In genomic region chr13:21279076-21279475, GRCm38 (mm10) we compare ENCODE assay signal across 8 mouse cellular contexts. TPM values are rescaled to one million over a fixed set of nuclear protein-coding genes. Genes with fewer than 3 reads are reported as not detected.
DNase-seq lines count a peak whose midpoint lies in the region; ATAC-seq and TF ChIP-seq lines count a peak whose summit lies in the region.

No protein-coding gene starts in this region.

- WGBS in heart, adult 2 months, result 8% methylated on average over 8 of the region's 8 CpGs
- WGBS in forebrain, embryonic 15.5 days, result 8% methylated on average over 8 of the region's 8 CpGs
- WGBS in liver, embryonic 16.5 days (ENCODE audit: insufficient replicate concordance), result 2% methylated on average over 8 of the region's 8 CpGs

- no peak overlapping the region for H3K27ac ChIP-seq in heart, adult 2 months
- no peak overlapping the region for H3K27ac ChIP-seq in ES-Bruce4 (ENCODE audit: insufficient read depth, low read length)
- no peak overlapping the region for H3K27ac ChIP-seq in forebrain, embryonic 15.5 days (replicated peaks)
- no peak overlapping the region for H3K27ac ChIP-seq in liver, embryonic 16.5 days (ENCODE audit: low read length)

- H3K4me3 ChIP-seq in heart, adult 2 months, result peak overlapping the region; percentile 79
- peak overlapping the region; percentile 75 for H3K4me3 ChIP-seq in ES-Bruce4 (ENCODE audit: low read depth, low read length)
- H3K4me3 ChIP-seq in forebrain, embryonic 15.5 days, result peak overlapping the region; percentile 49
- H3K4me3 ChIP-seq in liver, embryonic 16.5 days (ENCODE audit: low read depth, low read length), result peak overlapping the region; percentile 60

- H3K79me2 ChIP-seq in heart, adult 2 months (replicated peaks; ENCODE audit: control insufficient read depth, insufficient read depth, low read length), result no peaks in the 10 kb centered on the region

- H3K4me1 ChIP-seq in heart, adult 2 months (ENCODE audit: control insufficient read depth, insufficient read depth, low read length), result no peaks in the 10 kb centered on the region; the same call in 1 of the 2 replicates
- H3K4me1 ChIP-seq in ES-Bruce4 (ENCODE audit: control insufficient read depth, insufficient read depth, low read length), result no peaks in the 10 kb centered on the region
- peaks cover 20% of the 10 kb centered on the region for H3K4me1 ChIP-seq in forebrain, embryonic 15.5 days
- H3K4me1 ChIP-seq in liver, embryonic 16.5 days (ENCODE audit: control insufficient read depth, low read depth, low read length), result peaks cover 6% of the 10 kb centered on the region

- TF ChIP-seq POLR2A in heart, adult 2 months (IDR thresholded peaks at IDR 0.05; ENCODE audit: insufficient read depth, low read depth, low read length), result no peak
- TF ChIP-seq POLR2A in ES-Bruce4 (IDR thresholded peaks at IDR 0.05; ENCODE audit: insufficient read depth, low read length), result no peak

- H3K9me3 ChIP-seq in ES-Bruce4 (replicated peaks; ENCODE audit: control insufficient read depth, insufficient read depth, low read length, poor library complexity, severe bottlenecking), result no peaks in the 10 kb centered on the region
- H3K9me3 ChIP-seq in forebrain, embryonic 15.5 days, result no peaks in the 10 kb centered on the region
- H3K9me3 ChIP-seq in liver, embryonic 16.5 days (replicated peaks; ENCODE audit: control insufficient read depth, low read length), result no peaks in the 10 kb centered on the region

- peak; percentile 11; the same call in 1 of the 2 replicates for ATAC-seq in forebrain, embryonic 15.5 days (replicated peaks)
- no peak for ATAC-seq in liver, embryonic 16.5 days (ENCODE audit: low read depth)

- peak overlapping the region; percentile 60 for H3K4me2 ChIP-seq in forebrain, embryonic 15.5 days (replicated peaks)
- peak overlapping the region; percentile 79 for H3K4me2 ChIP-seq in liver, embryonic 16.5 days (ENCODE audit: low read depth, low read length)

- TF ChIP-seq CTCF in heart, adult 2 months (IDR thresholded peaks at IDR 0.05), result no peak
- TF ChIP-seq CTCF in ES-Bruce4 (IDR thresholded peaks at IDR 0.05; ENCODE audit: low read depth, low read length), result no peak

- no peak for TF ChIP-seq EP300 in heart, adult 2 months (IDR thresholded peaks at IDR 0.05; ENCODE audit: insufficient read depth, low read depth, low read length)
- TF ChIP-seq EP300 in ES-Bruce4 (IDR thresholded peaks at IDR 0.05; ENCODE audit: insufficient read depth, low read depth, low read length), result no peak

- peak in 1 of 2 experiments; percentile 23 for DNase-seq in heart, adult 2 months
- DNase-seq in heart, adult 18-20 months, result no peak
- no peak for DNase-seq in ovary, postnatal 10 days (ENCODE audit: low spot score)
- no peak for DNase-seq in urinary bladder, postnatal 36 days (ENCODE audit: low spot score in 2 of 2)
- no peak for DNase-seq in layer of hippocampus, postnatal 36 days

- intact Hi-C loops in heart, adult 2 months (cut with DNase I), result loop anchor here (1.0 to 10.0 kb wide), 6 partner anchors 48 to 746 kb away; partner anchors contain the start of genes Hist1h2ai, Hist1h2bl and Hist1h3h

- no peaks in the 10 kb centered on the region for H3K36me3 ChIP-seq in heart, adult 2 months (ENCODE audit: control insufficient read depth, insufficient read depth, low read length)
- no peaks in the 10 kb centered on the region for H3K36me3 ChIP-seq in ES-Bruce4 (ENCODE audit: control insufficient read depth, insufficient read depth, low read length, poor library complexity, severe bottlenecking)
- no peaks in the 10 kb centered on the region for H3K36me3 ChIP-seq in forebrain, embryonic 15.5 days
- H3K36me3 ChIP-seq in liver, embryonic 16.5 days (ENCODE audit: control insufficient read depth, insufficient read depth), result no peaks in the 10 kb centered on the region

- 0 out of 2 replicates have a peak, but pooled peaks cover 1% of the 10 kb centered on the region for H3K27me3 ChIP-seq in heart, adult 2 months (ENCODE audit: control insufficient read depth, insufficient read depth, low read length)
- no peaks in the 10 kb centered on the region; the same call in 1 of the 2 replicates for H3K27me3 ChIP-seq in ES-Bruce4 (ENCODE audit: control insufficient read depth, insufficient read depth, low read length, poor library complexity, severe bottlenecking)
- H3K27me3 ChIP-seq in forebrain, embryonic 15.5 days, result no peaks in the 10 kb centered on the region
- H3K27me3 ChIP-seq in liver, embryonic 16.5 days (ENCODE audit: control insufficient read depth, insufficient read depth, low read depth, low read length), result no peaks in the 10 kb centered on the region

- peak overlapping the region; percentile 63 for H3K9ac ChIP-seq in heart, adult 2 months (ENCODE audit: low read depth, low read length)
- peak overlapping the region; percentile 87 for H3K9ac ChIP-seq in ES-Bruce4 (ENCODE audit: low read depth, poor library complexity, severe bottlenecking)
- H3K9ac ChIP-seq in forebrain, embryonic 15.5 days (replicated peaks), result peak overlapping the region; percentile 25
- peak overlapping the region; percentile 13; the same call in 1 of the 2 replicates for H3K9ac ChIP-seq in liver, embryonic 16.5 days (ENCODE audit: low read depth, low read length)

RNA-seq across cellular contexts. Expression of gene Gpx5, which starts 13.5 kb away (rescaled TPM):
- not detected for total RNA-seq in heart, adult 2 months (2021)
- not detected in 2 replicates for polyA plus RNA-seq in heart, adult 2 months (2012; rRNA removed)
- not detected for total RNA-seq in heart, adult 18-20 months (2021)
- not detected in 2 replicates for polyA plus RNA-seq in ES-Bruce4 (2011; ENCODE audit: insufficient read depth, insufficient read length, low read depth, missing spikeins)
- not detected in 2 replicates for polyA plus RNA-seq in forebrain, embryonic 15.5 days (2015; fragmentation: Nextera tagmentation; extraction: Ambion mirVana)
- not detected in 2 replicates for polyA plus RNA-seq in liver, embryonic 16.5 days (2015; fragmentation: Nextera tagmentation; extraction: Ambion mirVana)
- not detected for total RNA-seq in layer of hippocampus, postnatal 36 days (2021)

RNA-seq across cellular contexts. Expression of gene Gpx6, which starts 32.8 kb away (rescaled TPM):
- not detected for total RNA-seq in heart, adult 2 months (2021)
- not detected in 2 replicates for polyA plus RNA-seq in heart, adult 2 months (2012; rRNA removed)
- total RNA-seq in heart, adult 18-20 months (2021), result not detected
- 1.2 and 2.2 TPM in 2 replicates for polyA plus RNA-seq in ES-Bruce4 (2011; ENCODE audit: insufficient read depth, insufficient read length, low read depth, missing spikeins)
- polyA plus RNA-seq in forebrain, embryonic 15.5 days (2015; fragmentation: Nextera tagmentation; extraction: Ambion mirVana), result not detected in 2 replicates
- polyA plus RNA-seq in liver, embryonic 16.5 days (2015; fragmentation: Nextera tagmentation; extraction: Ambion mirVana), result not detected in 2 replicates
- not detected for total RNA-seq in layer of hippocampus, postnatal 36 days (2021)

Comparison
In these comparisons a context has a peak if more than half of its experiments do, and no peak if none do; other contexts are left out.
1. H3K9ac ChIP-seq: peak in every context shown above with its lines; median percentile 87 in ES-Bruce4; 63 in heart, adult 2 months; 25 in forebrain, embryonic 15.5 days; 13 in liver, embryonic 16.5 days.